ENCODE assay signal across 9 mouse cellular contexts in the genomic region with DNA sequence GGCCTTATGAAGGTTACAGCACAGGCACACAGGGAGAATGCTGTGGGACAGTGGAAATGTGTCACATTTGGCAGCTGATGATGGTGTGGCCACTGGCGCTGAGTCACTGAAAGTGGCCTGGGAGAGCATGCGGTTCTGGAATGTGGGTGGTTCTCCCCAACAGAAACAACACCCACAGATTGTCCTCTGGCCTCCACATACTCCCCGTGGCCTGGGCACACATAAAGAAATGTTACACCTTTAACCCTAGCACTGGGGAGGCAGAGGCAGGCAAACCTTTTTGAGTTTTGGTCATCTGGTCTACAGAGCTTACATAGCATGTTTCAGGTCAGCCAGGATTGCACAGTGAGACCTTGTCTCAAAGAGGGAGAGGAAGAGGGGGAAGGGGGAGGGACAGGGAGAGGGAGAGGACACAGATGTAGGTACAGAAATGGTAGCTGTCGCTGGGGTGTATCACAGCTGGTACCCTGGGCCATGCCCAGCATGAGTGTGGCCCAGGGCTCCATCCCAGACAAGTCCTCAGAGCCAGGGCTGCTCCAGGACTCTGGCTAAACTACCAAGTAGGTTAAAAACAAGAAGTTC.
DNase-seq lines count a peak whose midpoint lies in the region; ATAC-seq and TF ChIP-seq lines count a peak whose summit lies in the region.
"Had no signal": no experiment of that assay in that cellular context is flagged by ENCODE, and none has a peak within 500 bp of the region (broad histone marks: within the 10 kb centered on the region; RNA-seq: fewer than 3 reads in every experiment).

No protein-coding gene starts in this region.

- TF ChIP-seq CTCF in hindbrain, postnatal 0 days (IDR thresholded peaks at IDR 0.05; ENCODE audit: low read depth) = no peak

- no peak overlapping the region for H3K4me3 ChIP-seq in forebrain, embryonic 14.5 days (ENCODE audit: low read depth, low read length)
- H3K4me3 ChIP-seq in hindbrain, postnatal 0 days (ENCODE audit: low read length) = no peak overlapping the region
- no peak overlapping the region for H3K4me3 ChIP-seq in midbrain, embryonic 11.5 days (ENCODE audit: low read depth, low read length)
- H3K4me3 ChIP-seq: liver, embryonic 15.5 days had no signal

- peak overlapping the region; percentile 94 for H3K27ac ChIP-seq in forebrain, embryonic 14.5 days (ENCODE audit: low read depth, low read length)
- peak overlapping the region; percentile 79 for H3K27ac ChIP-seq in hindbrain, postnatal 0 days
- H3K27ac ChIP-seq in midbrain, embryonic 11.5 days (ENCODE audit: low read depth, low read length) = peak overlapping the region; percentile 87
- H3K27ac ChIP-seq: liver, embryonic 15.5 days had no signal

- peak; percentile 32 for DNase-seq in retina, embryonic 14.5 days (ENCODE audit: low spot score)
- DNase-seq in retina, postnatal 1 day = no peak
- no peak for DNase-seq in forebrain, embryonic 14.5 days (ENCODE audit: low spot score)
- no peak for DNase-seq in hindbrain, postnatal 0 days (ENCODE audit: low spot score)
- no peak for DNase-seq in midbrain, embryonic 11.5 days (ENCODE audit: low spot score, missing footprints)
- no peak for DNase-seq in ovary, adult 18-20 months (ENCODE audit: low spot score)
- DNase-seq in layer of hippocampus, adult 11-12 months (ENCODE audit: low spot score) = no peak

- no peaks in the 10 kb centered on the region for H3K27me3 ChIP-seq in forebrain, embryonic 14.5 days (replicated peaks; ENCODE audit: control insufficient read depth, insufficient read depth, low read length)
- no peaks in the 10 kb centered on the region for H3K27me3 ChIP-seq in hindbrain, postnatal 0 days (ENCODE audit: insufficient read depth, low read length)
- H3K27me3 ChIP-seq in midbrain, embryonic 11.5 days (ENCODE audit: control insufficient read depth, insufficient read depth, low read length) = no peaks in the 10 kb centered on the region
- H3K27me3 ChIP-seq: liver, embryonic 15.5 days had no signal

- peak overlapping the region; percentile 46; the same call in 1 of the 2 replicates for H3K9ac ChIP-seq in forebrain, embryonic 14.5 days (ENCODE audit: low read length)
- H3K9ac ChIP-seq in hindbrain, postnatal 0 days (replicated peaks; ENCODE audit: low read length) = peak overlapping the region; percentile 38; the same call in 1 of the 2 replicates
- peak overlapping the region; percentile 46 for H3K9ac ChIP-seq in midbrain, embryonic 11.5 days (ENCODE audit: low read length)
- H3K9ac ChIP-seq: liver, embryonic 15.5 days had no signal

- peak; percentile 66 for ATAC-seq in forebrain, embryonic 14.5 days
- no peak for ATAC-seq in hindbrain, postnatal 0 days
- peak; percentile 71 for ATAC-seq in midbrain, embryonic 11.5 days (ENCODE audit: low FRiP score)
- ATAC-seq in cerebellum, adult (ENCODE audit: insufficient number of reproducible peaks, low FRiP score, low TSS enrichment) = no peak

- H3K9me3 ChIP-seq in forebrain, embryonic 14.5 days (replicated peaks; ENCODE audit: control insufficient read depth, low read length) = no peaks in the 10 kb centered on the region
- H3K9me3 ChIP-seq in hindbrain, postnatal 0 days (ENCODE audit: low read length) = no peaks in the 10 kb centered on the region
- H3K9me3 ChIP-seq in midbrain, embryonic 11.5 days (ENCODE audit: control insufficient read depth, low read length) = no peaks in the 10 kb centered on the region
- H3K9me3 ChIP-seq: liver, embryonic 15.5 days had no signal

- 30% methylated on average over 4 of the region's 4 CpGs for WGBS in forebrain, embryonic 14.5 days
- WGBS in hindbrain, postnatal 0 days = 42% methylated on average over 4 of the region's 4 CpGs
- WGBS in midbrain, embryonic 11.5 days = 36% methylated on average over 4 of the region's 4 CpGs

- H3K4me2 ChIP-seq in forebrain, embryonic 14.5 days (ENCODE audit: low read length) = no peak overlapping the region; the same call in 1 of the 2 replicates
- H3K4me2 ChIP-seq in hindbrain, postnatal 0 days (ENCODE audit: low read depth, low read length) = no peak overlapping the region
- no peak overlapping the region for H3K4me2 ChIP-seq in midbrain, embryonic 11.5 days
- H3K4me2 ChIP-seq: liver, embryonic 15.5 days had no signal

- H3K36me3 ChIP-seq in forebrain, embryonic 14.5 days (ENCODE audit: control insufficient read depth, insufficient read depth, low read length) = no peaks in the 10 kb centered on the region
- H3K36me3 ChIP-seq in hindbrain, postnatal 0 days (ENCODE audit: insufficient read depth, low read length) = no peaks in the 10 kb centered on the region
- H3K36me3 ChIP-seq in midbrain, embryonic 11.5 days (ENCODE audit: control insufficient read depth, insufficient read depth, low read length) = no peaks in the 10 kb centered on the region
- H3K36me3 ChIP-seq: liver, embryonic 15.5 days had no signal

- H3K4me1 ChIP-seq in forebrain, embryonic 14.5 days (ENCODE audit: control insufficient read depth, insufficient read depth, low read length) = peaks cover 22% of the 10 kb centered on the region
- H3K4me1 ChIP-seq in hindbrain, postnatal 0 days (ENCODE audit: insufficient read depth, low read length) = peaks cover 17% of the 10 kb centered on the region
- H3K4me1 ChIP-seq in midbrain, embryonic 11.5 days (ENCODE audit: control insufficient read depth, insufficient read depth, low read length) = peaks cover 16% of the 10 kb centered on the region
- H3K4me1 ChIP-seq: liver, embryonic 15.5 days had no signal

Comparison
In these comparisons a context has a peak if more than half of its experiments do, and no peak if none do; other contexts are left out.
1. ATAC-seq: peak in forebrain, embryonic 14.5 days (single experiment) and midbrain, embryonic 11.5 days (single experiment); none in hindbrain, postnatal 0 days (single experiment) and cerebellum, adult (single experiment).
2. Peak in every context shown above with its lines, with median percentiles within 50 percentile points of each other: H3K27ac ChIP-seq and H3K9ac ChIP-seq.